Mouse (Mus musculus): ENCODE measurements around the gene Idh3a. TPM values are rescaled to one million over a fixed set of nuclear protein-coding genes. Genes with fewer than 3 reads are reported as not detected.
A peak's percentile ranks its signal among the peaks of the same experiment; 100 is the strongest.

Gene Idh3a
- polyA plus RNA-seq, 1 experiment from 2014 or later: 99.6 TPM

GRCm38 (mm10) chr9:54643179-54643578 is 57.0 kb downstream of the Idh3a start:
- Histone ChIP-seq H3K4me2 (replicated peaks; ENCODE audit: low read depth, low read length) (no peak overlapping the region), H3K4me3 (ENCODE audit: low read depth, low read length) (no peak overlapping the region), H3K27ac (ENCODE audit: low read length) (no peak overlapping the region), H3K36me3 (ENCODE audit: control insufficient read depth, insufficient read depth, low read length) (no peaks in the 10 kb centered on the region), H3K4me1 (ENCODE audit: control insufficient read depth, insufficient read depth, low read length) (no peaks in the 10 kb centered on the region), H3K9me3 (ENCODE audit: control insufficient read depth, low read depth, low read length) (no peaks in the 10 kb centered on the region), H3K9ac (replicated peaks; ENCODE audit: low read depth, low read length) (no peak overlapping the region), H3K27me3 (ENCODE audit: control insufficient read depth, insufficient read depth, low read length) (no peaks in the 10 kb centered on the region)
- ATAC-seq (ENCODE audit: insufficient number of reproducible peaks, insufficient read depth, low FRiP score, low read depth): peak; percentile 69; the same call in 1 of the 2 replicates
- 69% methylated on average over 7 of the region's 7 CpGs for WGBS

- H3K36me3 ChIP-seq (ENCODE audit: control insufficient read depth, insufficient read depth, low read length): no peaks in the 10 kb centered on the region
- 78% methylated on average over 6 of the region's 6 CpGs for WGBS
Measured at GRCm38 (mm10) chr9:54645530-54645929, 59.4 kb downstream of the Idh3a start.

GRCm38 (mm10) chr9:54646252-54646651 is 60.1 kb downstream of the Idh3a start:
- Histone ChIP-seq H3K4me2 (replicated peaks; ENCODE audit: low read depth, low read length) (no peak overlapping the region), H3K9me3 (ENCODE audit: control insufficient read depth, low read depth, low read length) (no peaks in the 10 kb centered on the region), H3K36me3 (ENCODE audit: control insufficient read depth, insufficient read depth, low read length) (no peaks in the 10 kb centered on the region), H3K4me1 (ENCODE audit: control insufficient read depth, insufficient read depth, low read length) (no peaks in the 10 kb centered on the region), H3K9ac (replicated peaks; ENCODE audit: low read depth, low read length) (no peak overlapping the region), H3K27me3 (ENCODE audit: control insufficient read depth, insufficient read depth, low read length) (no peaks in the 10 kb centered on the region), H3K4me3 (ENCODE audit: low read depth, low read length) (no peak overlapping the region), H3K27ac (ENCODE audit: low read length) (no peak overlapping the region)
- WGBS: 72% methylated on average over 9 of the region's 9 CpGs
- no peak for ATAC-seq (ENCODE audit: insufficient number of reproducible peaks, insufficient read depth, low FRiP score, low read depth)

More at GRCm38 (mm10) chr9:54645530-54645929, 59.4 kb downstream of the Idh3a start:
- no peak for ATAC-seq (ENCODE audit: insufficient number of reproducible peaks, insufficient read depth, low FRiP score, low read depth)
- H3K27me3 ChIP-seq (ENCODE audit: control insufficient read depth, insufficient read depth, low read length): no peaks in the 10 kb centered on the region
- H3K27ac ChIP-seq (ENCODE audit: low read length): no peak overlapping the region
- H3K9ac ChIP-seq (replicated peaks; ENCODE audit: low read depth, low read length): no peak overlapping the region
- H3K4me3 ChIP-seq (ENCODE audit: low read depth, low read length): no peak overlapping the region
- no peak overlapping the region for H3K4me2 ChIP-seq (replicated peaks; ENCODE audit: low read depth, low read length)
- no peaks in the 10 kb centered on the region for H3K9me3 ChIP-seq (ENCODE audit: control insufficient read depth, low read depth, low read length)
- no peaks in the 10 kb centered on the region for H3K4me1 ChIP-seq (ENCODE audit: control insufficient read depth, insufficient read depth, low read length)

- Histone ChIP-seq H3K9ac (replicated peaks; ENCODE audit: low read depth, low read length) (no peak overlapping the region), H3K27me3 (ENCODE audit: control insufficient read depth, insufficient read depth, low read length) (no peaks in the 10 kb centered on the region), H3K4me3 (ENCODE audit: low read depth, low read length) (no peak overlapping the region), H3K36me3 (ENCODE audit: control insufficient read depth, insufficient read depth, low read length) (no peaks in the 10 kb centered on the region), H3K27ac (ENCODE audit: low read length) (no peak overlapping the region), H3K4me2 (replicated peaks; ENCODE audit: low read depth, low read length) (no peak overlapping the region), H3K9me3 (ENCODE audit: control insufficient read depth, low read depth, low read length) (no peaks in the 10 kb centered on the region), H3K4me1 (ENCODE audit: control insufficient read depth, insufficient read depth, low read length) (no peaks in the 10 kb centered on the region)
- ATAC-seq (ENCODE audit: insufficient number of reproducible peaks, insufficient read depth, low FRiP score, low read depth): no peak
- 56% methylated on average over 2 of the region's 2 CpGs for WGBS
Measured at GRCm38 (mm10) chr9:54647456-54647855, 61.3 kb downstream of the Idh3a start.

- no peak for ATAC-seq (ENCODE audit: insufficient number of reproducible peaks, insufficient read depth, low FRiP score, low read depth)
- Histone ChIP-seq H3K4me3 (ENCODE audit: low read depth, low read length) (no peak overlapping the region), H3K27me3 (ENCODE audit: control insufficient read depth, insufficient read depth, low read length) (no peaks in the 10 kb centered on the region), H3K9me3 (ENCODE audit: control insufficient read depth, low read depth, low read length) (no peaks in the 10 kb centered on the region), H3K9ac (replicated peaks; ENCODE audit: low read depth, low read length) (no peak overlapping the region), H3K27ac (ENCODE audit: low read length) (no peak overlapping the region), H3K4me1 (ENCODE audit: control insufficient read depth, insufficient read depth, low read length) (no peaks in the 10 kb centered on the region), H3K4me2 (replicated peaks; ENCODE audit: low read depth, low read length) (no peak overlapping the region), H3K36me3 (ENCODE audit: control insufficient read depth, insufficient read depth, low read length) (no peaks in the 10 kb centered on the region)
- WGBS: 76% methylated on average over 1 of the region's 1 CpGs
Measured at GRCm38 (mm10) chr9:54649360-54649759, 63.2 kb downstream of the Idh3a start.

GRCm38 (mm10) chr9:54652778-54653177 is 66.6 kb downstream of the Idh3a start:
- Histone ChIP-seq H3K4me2 (replicated peaks; ENCODE audit: low read depth, low read length) (no peak overlapping the region), H3K4me1 (ENCODE audit: control insufficient read depth, insufficient read depth, low read length) (no peaks in the 10 kb centered on the region), H3K4me3 (ENCODE audit: low read depth, low read length) (no peak overlapping the region), H3K27ac (ENCODE audit: low read length) (no peak overlapping the region), H3K36me3 (ENCODE audit: control insufficient read depth, insufficient read depth, low read length) (no peaks in the 10 kb centered on the region), H3K9ac (replicated peaks; ENCODE audit: low read depth, low read length) (no peak overlapping the region), H3K27me3 (ENCODE audit: control insufficient read depth, insufficient read depth, low read length) (no peaks in the 10 kb centered on the region), H3K9me3 (ENCODE audit: control insufficient read depth, low read depth, low read length) (no peaks in the 10 kb centered on the region)
- no peak for ATAC-seq (ENCODE audit: insufficient number of reproducible peaks, insufficient read depth, low FRiP score, low read depth)
- WGBS: 70% methylated on average over 2 of the region's 2 CpGs

Other genes starting within 250 kb of the Idh3a start
- gene Dmxl2, start 84.7 kb upstream of the Idh3a start, polyA plus RNA-seq (2014; fragmentation: Nextera tagmentation; extraction: Ambion mirVana): 7.0 and 7.2 TPM in 2 replicates
- gene Sh2d7, start 47.4 kb upstream of the Idh3a start, polyA plus RNA-seq (2014; fragmentation: Nextera tagmentation; extraction: Ambion mirVana): not detected in 2 replicates
- 13.6 and 15.3 TPM in 2 replicates for gene Cib2, start 26.1 kb upstream of the Idh3a start, polyA plus RNA-seq (2014; fragmentation: Nextera tagmentation; extraction: Ambion mirVana)
- 0.74 and 0.78 TPM in 2 replicates for gene Acsbg1, start 75.5 kb downstream of the Idh3a start, polyA plus RNA-seq (2014; fragmentation: Nextera tagmentation; extraction: Ambion mirVana)
- 4.7 and 6.2 TPM in 2 replicates for gene Dnaja4, start 112.5 kb downstream of the Idh3a start, polyA plus RNA-seq (2014; fragmentation: Nextera tagmentation; extraction: Ambion mirVana)
- gene Wdr61, start 148.2 kb downstream of the Idh3a start, polyA plus RNA-seq (2014; fragmentation: Nextera tagmentation; extraction: Ambion mirVana): 169 and 175 TPM in 2 replicates
- 99.4 and 126 TPM in 2 replicates for gene Crabp1, start 178.4 kb downstream of the Idh3a start, polyA plus RNA-seq (2014; fragmentation: Nextera tagmentation; extraction: Ambion mirVana)

All from stomach, embryonic 14.5 days (tissue).